Mouse (Mus musculus) CD4-positive, CD25-positive, alpha-beta regulatory T cell, adult 2 months (primary cell): ENCODE results near the gene Syne3.

Experiments
- DNase-seq: peaks from one replicate; pipeline ENCODE4 v3.0.0-alpha.2; 2012; ENCODE audit warnings: low read depth, low spot score

The Syne3 gene

DNA sequence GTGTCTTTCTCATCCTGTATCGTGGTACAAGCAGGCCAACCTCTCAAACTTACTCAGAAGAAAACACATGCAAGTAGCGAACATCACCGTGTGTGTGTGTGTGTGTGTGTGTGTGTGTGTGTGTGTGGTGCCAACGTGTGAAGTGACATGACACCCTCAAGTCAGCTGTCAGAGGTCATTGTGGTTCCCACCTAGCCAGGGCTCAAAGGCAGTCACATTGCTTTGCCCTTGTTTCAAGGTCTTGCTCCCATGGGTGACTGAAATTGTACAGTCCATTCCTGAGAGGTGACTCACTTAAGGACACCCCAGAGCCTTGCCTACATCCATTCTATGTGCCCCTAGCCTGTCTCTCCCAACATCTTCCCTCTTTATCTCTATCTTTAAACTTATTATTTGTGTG, 40.0 kb downstream of the Syne3 start:
- DNase-seq: no peak

GRCm38 (mm10) chr12:104969177-104969576, 40.4 kb downstream of the Syne3 start:
- no peak for DNase-seq

- no peak for DNase-seq
Measured at GRCm38 (mm10) chr12:104964953-104965911, 44.4 kb downstream of the Syne3 start.

- no peak for DNase-seq
Measured at GRCm38 (mm10) chr12:104960421-104960820, 49.2 kb downstream of the Syne3 start.

- no peak for DNase-seq
Measured at GRCm38 (mm10) chr12:104959966-104960365, 49.6 kb downstream of the Syne3 start.

DNA sequence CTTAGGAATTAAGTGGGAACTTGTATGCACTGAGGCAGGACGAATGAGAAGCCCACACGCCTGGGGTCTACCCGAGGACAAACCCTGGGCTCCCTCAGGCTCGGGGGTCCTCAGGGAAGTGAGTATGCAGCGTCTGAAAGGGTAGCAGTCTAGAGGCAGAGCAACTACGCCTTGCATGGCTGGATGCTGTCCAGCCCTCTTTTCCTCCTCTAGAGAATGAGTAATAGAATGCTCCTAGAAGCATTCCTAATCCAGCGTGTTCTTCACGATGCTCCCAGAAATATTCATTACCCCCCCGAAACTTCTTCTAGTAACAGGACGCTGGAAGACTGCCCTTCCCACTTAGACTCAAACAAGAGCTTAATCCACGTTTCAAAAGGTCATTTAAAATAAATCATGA, 51.3 kb downstream of the Syne3 start:
- no peak for DNase-seq

DNA sequence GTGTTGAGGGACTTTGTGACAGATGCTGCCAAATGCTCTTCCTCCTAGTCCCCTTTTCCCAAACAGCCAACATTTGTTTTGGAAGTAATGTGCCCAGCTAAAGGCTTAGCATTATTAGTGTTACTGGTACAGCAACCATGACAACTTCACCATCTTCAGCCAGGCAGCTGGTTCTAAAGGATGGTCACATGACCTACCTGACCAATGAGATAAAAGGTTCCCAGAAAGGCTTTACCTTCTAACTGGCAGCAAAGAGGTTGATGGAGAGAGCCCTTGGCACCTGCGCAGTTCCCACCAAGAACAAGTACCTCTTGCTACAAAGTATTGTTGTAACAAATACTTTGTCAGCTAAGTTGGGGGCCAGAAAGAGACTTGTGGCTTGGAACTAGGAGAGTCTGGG, 52.4 kb downstream of the Syne3 start:
- no peak for DNase-seq

DNA sequence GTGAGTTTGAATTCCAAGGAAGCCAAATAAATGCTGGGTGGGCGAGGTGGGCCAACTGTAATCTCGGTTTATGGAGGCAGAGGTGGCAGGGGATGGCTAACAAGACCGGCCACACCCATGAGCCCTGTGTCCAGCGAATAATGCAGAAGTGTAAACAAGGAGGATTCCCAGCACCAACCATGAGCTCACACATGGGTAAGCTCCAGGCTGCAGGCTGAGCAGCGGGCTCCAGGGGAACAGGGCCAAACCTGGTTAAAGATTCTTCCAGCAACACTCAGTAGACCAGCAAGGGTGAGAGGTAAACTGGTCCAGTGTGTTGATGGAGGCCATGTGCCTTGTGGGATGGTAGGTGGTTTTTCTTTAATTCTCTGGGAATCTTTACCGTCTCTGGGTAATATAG, 53.2 kb downstream of the Syne3 start:
- no peak for DNase-seq

GRCm38 (mm10) chr12:104955003-104955800, 54.4 kb downstream of the Syne3 start:
- DNase-seq: no peak

GRCm38 (mm10) chr12:104953941-104954340, 55.7 kb downstream of the Syne3 start:
- DNase-seq: peak; percentile 73

- peak; percentile 91 for DNase-seq
Measured at GRCm38 (mm10) chr12:104952458-104952857, 57.2 kb downstream of the Syne3 start.

DNA sequence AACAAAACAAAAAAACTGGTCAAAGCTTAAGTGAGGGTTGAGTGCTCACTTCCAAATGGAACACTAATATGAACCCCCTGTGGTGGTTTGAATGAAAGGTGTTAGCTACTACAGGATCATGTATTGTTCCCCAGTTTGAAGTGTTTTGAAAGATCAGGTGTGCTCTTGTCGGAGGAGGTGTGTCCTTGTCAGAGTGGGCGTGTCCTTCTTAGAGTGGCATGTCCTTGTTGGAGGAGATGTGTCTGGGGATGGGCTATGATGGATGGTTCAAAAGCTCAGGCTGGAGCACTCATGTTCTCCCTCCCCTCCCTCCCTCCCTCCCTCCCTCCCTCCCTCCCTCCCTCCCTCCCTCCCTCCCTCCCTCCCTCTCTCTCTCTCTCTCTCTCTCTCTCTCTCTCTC, 61.7 kb downstream of the Syne3 start:
- DNase-seq: no peak

DNA sequence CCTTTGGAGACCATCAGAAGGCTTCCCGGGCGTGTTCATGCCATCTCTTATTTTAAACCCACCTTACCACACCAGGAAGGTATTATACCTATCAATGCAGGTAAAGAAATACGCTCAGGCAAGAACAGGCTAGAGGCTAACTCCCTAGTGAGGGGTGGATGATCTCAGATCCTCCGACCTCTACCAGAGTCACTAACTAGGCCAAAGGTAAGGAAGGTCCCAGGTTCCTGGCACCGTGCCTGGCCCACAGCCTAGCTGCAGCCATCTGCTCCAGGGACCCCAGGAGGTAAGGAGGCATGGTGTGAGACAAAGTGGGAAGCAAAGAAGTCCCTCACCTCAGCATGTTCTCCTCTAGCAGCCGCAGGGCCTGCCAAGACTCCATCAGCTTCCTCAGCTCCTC, 63.4 kb downstream of the Syne3 start:
- no peak for DNase-seq

- no peak for DNase-seq
Measured at GRCm38 (mm10) chr12:104940466-104940865, 69.1 kb downstream of the Syne3 start.

- DNase-seq: no peak
Measured at GRCm38 (mm10) chr12:104940027-104940386, 69.6 kb downstream of the Syne3 start.

DNA sequence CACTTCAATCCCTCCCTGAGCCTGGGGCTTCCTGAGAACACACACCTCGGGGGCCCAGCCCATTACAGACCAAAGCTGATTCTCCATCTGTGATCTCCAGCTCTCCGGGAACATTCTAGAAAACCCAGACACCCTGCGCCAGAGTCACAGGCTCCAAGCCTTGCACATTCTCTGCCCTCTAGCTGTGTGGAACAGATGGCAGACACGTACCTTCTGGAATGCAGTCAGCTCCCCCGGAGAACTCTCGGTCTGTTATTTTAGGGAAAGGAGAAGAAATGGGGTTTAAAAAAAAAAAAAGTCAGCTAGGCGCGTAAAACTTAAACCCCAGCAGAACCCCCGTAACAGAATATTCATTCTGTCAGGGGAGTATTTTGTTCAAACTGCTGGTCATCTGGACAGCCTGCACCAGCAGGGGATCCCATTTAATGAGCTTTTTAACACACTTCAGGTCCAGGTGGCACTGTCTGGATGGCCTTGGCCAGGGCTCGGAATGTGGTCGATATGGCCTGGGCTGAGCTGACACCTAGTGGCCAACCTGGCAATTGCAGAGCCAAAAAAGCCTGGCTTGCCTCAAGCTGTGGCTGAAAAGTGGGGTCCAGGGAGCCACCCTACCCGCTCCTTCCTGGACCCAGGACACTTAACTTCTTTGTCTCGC, 70.1 kb downstream of the Syne3 start:
- peak; percentile 68 for DNase-seq

DNA sequence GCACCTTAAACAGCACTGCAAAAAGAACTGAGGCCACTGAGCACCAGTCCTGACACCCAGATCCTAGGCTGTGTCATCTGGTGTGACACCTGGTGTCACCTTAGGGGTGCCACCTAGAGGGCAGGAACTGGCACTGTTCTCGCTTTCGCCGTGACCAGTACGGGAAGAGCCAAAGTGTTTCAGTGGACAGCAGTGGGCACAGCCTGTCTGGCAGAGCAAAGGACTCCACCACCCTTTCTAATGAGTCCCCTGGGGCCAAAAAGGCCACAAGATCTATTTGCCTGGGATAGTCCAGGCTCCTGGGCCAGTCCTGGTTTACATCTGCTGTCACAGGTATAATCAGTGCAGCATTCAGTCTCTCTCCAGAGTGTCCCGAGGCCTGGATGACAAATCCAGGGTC, 70.7 kb downstream of the Syne3 start:
- no peak for DNase-seq

DNA sequence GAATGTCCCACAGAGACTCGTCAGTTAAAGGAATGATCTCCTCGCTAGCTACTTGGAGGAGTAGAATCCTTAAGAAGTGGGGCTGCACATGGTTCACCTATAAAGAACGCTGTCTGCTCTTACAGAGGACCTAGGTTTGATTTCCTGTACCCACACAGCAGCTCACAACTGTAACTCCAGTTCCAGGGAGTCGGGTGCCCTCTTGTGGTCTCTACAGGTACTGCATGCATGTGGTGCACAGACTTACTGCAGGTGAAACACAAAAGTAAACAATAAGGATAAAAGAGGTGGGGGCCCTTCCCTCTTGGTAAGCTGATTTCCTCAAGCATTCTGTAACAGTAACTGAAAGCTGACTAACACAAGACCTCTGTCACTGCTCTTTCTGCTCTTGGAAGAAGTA, 73.4 kb downstream of the Syne3 start:
- DNase-seq: peak; percentile 58

- no peak for DNase-seq
Measured at GRCm38 (mm10) chr12:104935144-104935543, 74.5 kb downstream of the Syne3 start.

DNA sequence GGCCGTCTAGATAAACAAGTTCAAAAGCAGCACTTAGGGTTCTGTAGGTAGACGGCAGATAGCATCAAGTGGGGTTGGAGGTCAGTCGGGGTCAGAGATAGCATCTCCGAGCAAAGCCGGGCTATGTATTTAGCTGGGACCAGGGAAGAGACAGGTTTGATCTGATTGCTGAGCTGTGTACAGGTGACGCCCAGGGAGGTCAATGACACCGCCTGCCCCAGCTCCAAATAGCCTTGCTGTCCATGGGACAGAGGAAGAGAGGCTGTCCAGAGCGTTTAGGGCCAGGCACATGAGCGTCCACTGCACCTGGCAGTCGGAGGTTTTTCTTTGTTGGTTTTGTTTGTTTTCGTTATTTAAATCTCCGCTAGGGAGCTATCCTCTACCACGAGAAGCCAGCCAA, 75.8 kb downstream of the Syne3 start:
- DNase-seq: no peak

DNA sequence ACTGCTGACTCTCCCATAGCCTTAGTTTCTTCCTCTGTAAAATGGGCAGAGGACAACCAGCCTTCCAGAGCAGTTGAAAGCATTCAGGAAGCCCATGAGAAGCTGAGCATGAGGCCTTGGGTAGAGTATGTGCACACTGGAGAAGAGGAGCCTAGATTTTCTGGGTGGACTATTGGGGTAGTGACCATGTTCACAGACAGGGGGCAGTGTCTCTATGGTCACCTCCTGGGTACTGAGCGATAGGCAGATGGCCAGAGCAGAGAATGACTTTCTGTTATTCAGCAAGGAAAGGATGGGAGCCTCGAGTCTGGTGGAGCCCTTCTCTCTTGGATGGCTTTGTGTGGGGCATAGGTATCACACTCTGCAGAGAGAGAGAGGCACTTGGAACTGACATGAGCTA, 76.4 kb downstream of the Syne3 start:
- DNase-seq: peak; percentile 33

- no peak for DNase-seq
Measured at GRCm38 (mm10) chr12:104925765-104926164, 83.8 kb downstream of the Syne3 start.
